In the genomic region with DNA sequence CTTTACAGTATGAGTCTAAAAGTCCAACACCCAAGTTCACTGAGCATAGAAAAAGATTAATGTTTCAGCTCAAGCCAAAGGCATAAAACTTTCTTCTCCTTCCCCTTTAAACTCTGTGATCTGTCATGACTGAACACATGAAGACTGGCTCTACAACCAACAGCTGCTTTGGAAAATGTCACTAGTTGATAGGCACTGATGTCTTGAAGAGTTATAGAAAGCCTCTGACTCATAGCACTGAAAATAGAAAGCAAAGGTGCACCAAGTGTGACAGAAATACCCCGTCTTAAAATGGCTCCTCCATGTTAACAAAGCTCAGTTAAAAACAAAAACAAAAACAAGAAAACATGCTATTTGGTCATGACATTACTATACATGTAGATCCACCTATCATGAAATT, we compare ENCODE assay signal across 36 mouse cellular contexts. TPM values are rescaled to one million over a fixed set of nuclear protein-coding genes. Genes with fewer than 3 reads are reported as not detected.
A peak's percentile ranks its signal among the peaks of the same experiment; 100 is the strongest.
DNase-seq lines count a peak whose midpoint lies in the region; ATAC-seq and TF ChIP-seq lines count a peak whose summit lies in the region.
"Had no signal": no experiment of that assay in that cellular context is flagged by ENCODE, and none has a peak within 500 bp of the region (broad histone marks: within the 10 kb centered on the region; RNA-seq: fewer than 3 reads in every experiment).

No protein-coding gene starts in this region.

- intact Hi-C loops in heart, postnatal 25 days (cut with DNase I) = no loop called here
- intact Hi-C loops in heart, postnatal 10 days (cut with DNase I) = no loop called here

- H3K79me2 ChIP-seq in CH12.LX (replicated peaks; ENCODE audit: control insufficient read depth, extremely low read depth, insufficient read depth, poor library complexity, severe bottlenecking) = no peaks in the 10 kb centered on the region

- in situ Hi-C loops in CH12.LX (cut with MboI; ENCODE audit: low pct_ligation_motif_present, low pct_unique_long_range_greater_than_20kb, low sequenced_read_pairs) = no loop called here

- no peaks in the 10 kb centered on the region for H3K27me3 ChIP-seq in heart, embryonic 13.5 days (replicated peaks)
- H3K27me3 ChIP-seq in CH12.LX (replicated peaks) = no peaks in the 10 kb centered on the region
- no peaks in the 10 kb centered on the region for H3K27me3 ChIP-seq in forebrain, embryonic 14.5 days (replicated peaks; ENCODE audit: control insufficient read depth, insufficient read depth, low read length)
- no peaks in the 10 kb centered on the region for H3K27me3 ChIP-seq in midbrain, embryonic 14.5 days (ENCODE audit: control insufficient read depth, insufficient read depth, low read length)
- H3K27me3 ChIP-seq: embryonic facial prominence, embryonic 15.5 days; forebrain, embryonic 12.5 days; midbrain, embryonic 15.5 days had no signal

- no peak for ATAC-seq in heart, embryonic 13.5 days (ENCODE audit: extremely low read depth, insufficient number of reproducible peaks, low FRiP score, low TSS enrichment)
- ATAC-seq in forebrain, embryonic 14.5 days = no peak
- ATAC-seq in midbrain, embryonic 14.5 days (ENCODE audit: low FRiP score, low TSS enrichment) = no peak
- ATAC-seq: CD4-positive, CD25-positive, alpha-beta regulatory T cell, adult 4 months; midbrain, embryonic 15.5 days had no signal

- H3K27ac ChIP-seq in heart, embryonic 13.5 days (replicated peaks) = peak overlapping the region; percentile 59
- H3K27ac ChIP-seq in CH12.LX (ENCODE audit: insufficient read depth, low read depth) = no peak overlapping the region
- no peak overlapping the region for H3K27ac ChIP-seq in forebrain, embryonic 14.5 days (ENCODE audit: low read depth, low read length)
- no peak overlapping the region for H3K27ac ChIP-seq in midbrain, embryonic 14.5 days (replicated peaks; ENCODE audit: low read depth, low read length)
- H3K27ac ChIP-seq: embryonic facial prominence, embryonic 10.5 days; embryonic facial prominence, embryonic 15.5 days; forebrain, embryonic 12.5 days; hindbrain, embryonic 14.5 days; liver, embryonic 14.5 days; midbrain, embryonic 15.5 days had no signal

- no peak for TF ChIP-seq POLR2A in CH12.LX (IDR thresholded peaks at IDR 0.05; ENCODE audit: low read depth, low read length)

- dilution Hi-C loops in CH12.LX (cut with MboI; ENCODE audit: extremely low pct_ligation_motif_present, extremely low pct_unique_long_range_greater_than_20kb, low sequenced_read_pairs) = no loop called here

- peaks cover 10% of the 10 kb centered on the region for H3K4me1 ChIP-seq in heart, embryonic 13.5 days
- H3K4me1 ChIP-seq in CH12.LX (ENCODE audit: control insufficient read depth in 1 of 2, insufficient read depth in 2 of 2) = peaks cover 3 to 12% of the 10 kb centered on the region in 2 experiments; a peak in 2 of 4 replicates
- no peaks in the 10 kb centered on the region for H3K4me1 ChIP-seq in forebrain, embryonic 14.5 days (ENCODE audit: control insufficient read depth, insufficient read depth, low read length)
- H3K4me1 ChIP-seq in midbrain, embryonic 14.5 days (ENCODE audit: control insufficient read depth, insufficient read depth, low read length) = no peaks in the 10 kb centered on the region
- H3K4me1 ChIP-seq: embryonic facial prominence, embryonic 10.5 days; embryonic facial prominence, embryonic 15.5 days; forebrain, embryonic 12.5 days; midbrain, embryonic 15.5 days had no signal

- H3K4me2 ChIP-seq in heart, embryonic 13.5 days = no peak overlapping the region
- H3K4me2 ChIP-seq in CH12.LX (ENCODE audit: insufficient read depth, low read depth, poor library complexity, severe bottlenecking) = no peak overlapping the region
- no peak overlapping the region for H3K4me2 ChIP-seq in forebrain, embryonic 14.5 days (ENCODE audit: low read length)
- H3K4me2 ChIP-seq in midbrain, embryonic 14.5 days (ENCODE audit: low read length) = no peak overlapping the region
- H3K4me2 ChIP-seq: embryonic facial prominence, embryonic 15.5 days; forebrain, embryonic 12.5 days; hindbrain, embryonic 14.5 days; midbrain, embryonic 15.5 days had no signal

- WGBS in heart, embryonic 13.5 days = 31% methylated on average over 1 of the region's 1 CpGs
- 93% methylated on average over 1 of the region's 1 CpGs for WGBS in forebrain, embryonic 14.5 days
- 93% methylated on average over 1 of the region's 1 CpGs for WGBS in midbrain, embryonic 14.5 days

- TF ChIP-seq CTCF in CH12.LX (conservative IDR thresholded peaks at IDR 0.05 in 1 of 2, IDR thresholded peaks at IDR 0.05 in 1 of 2; ENCODE audit: low read depth in 2 of 2, low read length in 2 of 2) = no peak

- no peaks in the 10 kb centered on the region for H3K36me3 ChIP-seq in heart, embryonic 13.5 days
- no peaks in the 10 kb centered on the region for H3K36me3 ChIP-seq in CH12.LX (replicated peaks in 1 of 2; ENCODE audit: control insufficient read depth in 1 of 2, insufficient read depth in 1 of 2, low read length in 1 of 2)
- H3K36me3 ChIP-seq in forebrain, embryonic 14.5 days (ENCODE audit: control insufficient read depth, insufficient read depth, low read length) = no peaks in the 10 kb centered on the region
- no peaks in the 10 kb centered on the region for H3K36me3 ChIP-seq in midbrain, embryonic 14.5 days (ENCODE audit: control insufficient read depth, insufficient read depth, low read length)
- H3K36me3 ChIP-seq: embryonic facial prominence, embryonic 10.5 days; embryonic facial prominence, embryonic 15.5 days; forebrain, embryonic 12.5 days; midbrain, embryonic 15.5 days had no signal

- TF ChIP-seq EP300 in CH12.LX (IDR thresholded peaks at IDR 0.05; ENCODE audit: low read length) = peak; percentile 48

- TF ChIP-seq RAD21 in CH12.LX (IDR thresholded peaks at IDR 0.05; ENCODE audit: low read depth, low read length) = no peak

- H3K9ac ChIP-seq in heart, embryonic 13.5 days = no peak overlapping the region
- no peak overlapping the region for H3K9ac ChIP-seq in CH12.LX (ENCODE audit: insufficient read depth, low read depth)
- H3K9ac ChIP-seq in forebrain, embryonic 14.5 days (ENCODE audit: low read length) = no peak overlapping the region
- H3K9ac ChIP-seq in midbrain, embryonic 14.5 days (replicated peaks; ENCODE audit: low read length) = no peak overlapping the region
- H3K9ac ChIP-seq: embryonic facial prominence, embryonic 15.5 days; forebrain, embryonic 12.5 days; hindbrain, embryonic 14.5 days; liver, embryonic 14.5 days; midbrain, embryonic 15.5 days had no signal

- no peak overlapping the region for H3K4me3 ChIP-seq in heart, embryonic 13.5 days
- H3K4me3 ChIP-seq in CH12.LX (replicated peaks in 1 of 3; ENCODE audit: low read depth in 2 of 3, low read length in 2 of 3, poor library complexity in 1 of 3) = no peak overlapping the region
- H3K4me3 ChIP-seq in forebrain, embryonic 14.5 days (ENCODE audit: low read depth, low read length) = no peak overlapping the region
- no peak overlapping the region for H3K4me3 ChIP-seq in midbrain, embryonic 14.5 days (replicated peaks; ENCODE audit: low read depth, low read length)
- H3K4me3 ChIP-seq: embryonic facial prominence, embryonic 10.5 days; embryonic facial prominence, embryonic 15.5 days; forebrain, embryonic 12.5 days; midbrain, embryonic 15.5 days had no signal

- no peaks in the 10 kb centered on the region for H3K9me3 ChIP-seq in heart, embryonic 13.5 days
- H3K9me3 ChIP-seq in CH12.LX (replicated peaks; ENCODE audit: low read length) = peaks cover 2% of the 10 kb centered on the region
- H3K9me3 ChIP-seq in forebrain, embryonic 14.5 days (replicated peaks; ENCODE audit: control insufficient read depth, low read length) = no peaks in the 10 kb centered on the region
- H3K9me3 ChIP-seq in midbrain, embryonic 14.5 days (ENCODE audit: control insufficient read depth, low read length) = no peaks in the 10 kb centered on the region
- H3K9me3 ChIP-seq: embryonic facial prominence, embryonic 10.5 days; embryonic facial prominence, embryonic 15.5 days; forebrain, embryonic 12.5 days; midbrain, embryonic 15.5 days had no signal

- DNase-seq in heart, adult 18-20 months = peak; percentile 27 to 29
- no peak for DNase-seq in heart, adult 11 months
- DNase-seq in heart, postnatal 25 days (ENCODE audit: low spot score) = no peak
- peak; percentile 51 for DNase-seq in CH12.LX (ENCODE audit: extremely low read depth)
- peak; percentile 10 to 25 for DNase-seq in heart, postnatal 10 days
- no peak for DNase-seq in forebrain, embryonic 14.5 days (ENCODE audit: low spot score)
- DNase-seq in midbrain, embryonic 14.5 days = no peak
- DNase-seq: adrenal gland, adult 2 months; cerebellum, adult 2 months; cerebellum, postnatal 25 days; gastrocnemius, postnatal 36 days; kidney, adult 18-20 months; kidney, postnatal 14 days; liver; lung, adult 2 months; lung, postnatal 10 days; right cerebral cortex, postnatal 25 days; spleen, adult 18-20 months; thymus, postnatal 25 days had no signal

TF ChIP-seq in CH12.LX, 34 proteins besides CTCF, POLR2A, EP300 and RAD21:
- no peak for TF ChIP-seq MAFK (IDR thresholded peaks at IDR 0.05; ENCODE audit: insufficient replicate concordance, low read length)
- TF ChIP-seq NRF1 (IDR thresholded peaks at IDR 0.05; ENCODE audit: low read depth, low read length) = no peak
- TF ChIP-seq BHLHE40 (IDR thresholded peaks at IDR 0.05; ENCODE audit: low read depth, low read length) = peak; percentile 63
- TF ChIP-seq MEF2A (IDR thresholded peaks at IDR 0.05; ENCODE audit: borderline replicate concordance, low read depth, low read length) = peak; percentile 96
- 0 out of 2 replicates have a peak, but pooled peaks have one; percentile 24 for TF ChIP-seq IRF4 (IDR thresholded peaks at IDR 0.05; ENCODE audit: low read depth, low read length)
- TF ChIP-seq JUN (IDR thresholded peaks at IDR 0.05; ENCODE audit: insufficient read depth, low read depth, low read length) = peak; percentile 73
- 0 out of 2 replicates have a peak, but pooled peaks have one; percentile 59 for TF ChIP-seq JUND (conservative IDR thresholded peaks at IDR 0.05; ENCODE audit: low read depth, low read length)
- peak; percentile 62 for TF ChIP-seq ETS1 (conservative IDR thresholded peaks at IDR 0.05; ENCODE audit: low read depth, low read length)
TF ChIP-seq in CH12.LX: peak in this region for 6.

RNA-seq across cellular contexts. Expression of gene Gnat3, which starts 5.9 kb away (rescaled TPM):
- total RNA-seq in heart, adult 18-20 months (2021) = 1 to 10 TPM in 1 of 2 experiments, under 1 TPM in 1; 0.52 to 1.3 TPM
- not detected in 2 replicates for polyA plus RNA-seq in heart, embryonic 13.5 days (2015; fragmentation: Nextera tagmentation; extraction: Ambion mirVana)
- under 1 TPM; 0.55 to 0.95 TPM for total RNA-seq in heart, postnatal 25 days (2021)
- 0.51 and 0.97 TPM in 2 replicates for total RNA-seq in CH12.LX (2012; rRNA removed)
- 0.74 and 1.2 TPM in 2 replicates for total RNA-seq in CH12.LX (2014; rRNA removed)
- polyA plus RNA-seq in CH12.LX (2012; ENCODE audit: insufficient read length, low read depth) = 0.57 and 0.65 TPM in 2 replicates
- total RNA-seq in heart, postnatal 10 days (2021) = under 1 TPM; 0.19 to 0.20 TPM
- polyA plus RNA-seq in forebrain, embryonic 14.5 days (2014; fragmentation: Nextera tagmentation; extraction: Ambion mirVana) = not detected in 2 replicates
- not detected in 2 replicates for polyA plus RNA-seq in midbrain, embryonic 14.5 days (2014; fragmentation: Nextera tagmentation; extraction: Ambion mirVana)
- total RNA-seq: adrenal gland, postnatal 4 days; gastrocnemius, postnatal 36 days; hematopoietic stem cell, adult 5-6 weeks; layer of hippocampus, adult 18-20 months; layer of hippocampus, postnatal 10 days; left cerebral cortex, adult 18-20 months; left cerebral cortex, postnatal 14 days; neutrophil, adult 5-6 weeks had no signal
- polyA plus RNA-seq: adrenal gland, adult 2 months; CD4-positive, CD25-positive, alpha-beta regulatory T cell, adult 4 months; cerebellum, adult 2 months; embryonic facial prominence, embryonic 15.5 days; forebrain, embryonic 12.5 days; hindbrain, embryonic 14.5 days; limb, embryonic 11.5 days; liver, embryonic 14.5 days; lung, adult 2 months; midbrain, embryonic 15.5 days; stomach, embryonic 16.5 days had no signal

Comparison
In these comparisons a context has a peak if more than half of its experiments do, and no peak if none do; other contexts are left out.
1. DNase-seq: peak in heart, adult 18-20 months (2 of 2), CH12.LX (single experiment) and heart, postnatal 10 days (2 of 2); none in heart, adult 11 months (single experiment), heart, postnatal 25 days (single experiment), forebrain, embryonic 14.5 days (single experiment) and midbrain, embryonic 14.5 days (single experiment).